Mouse (Mus musculus) C2C12 (cell line): Measurements from ENCODE around the gene Kcnip3. TPM values are rescaled to one million over a fixed set of nuclear protein-coding genes. Genes with fewer than 3 reads are reported as not detected.

Experiments used
- H3K27me3 ChIP-seq: one replicate; pipeline ENCODE4 v1.6.1; 2011; ENCODE audit not compliant: control insufficient read depth, insufficient read depth, insufficient read length
- H3K36me3 ChIP-seq: one replicate; pipeline ENCODE4 v1.6.1; 2011; ENCODE audit not compliant: control insufficient read depth, insufficient read depth
- H3K4me3 ChIP-seq: one replicate; pipeline ENCODE4 v1.5.1; 2011; ENCODE audit warnings: mild to moderate bottlenecking, control low read depth; ENCODE audit not compliant: poor library complexity, insufficient read depth, severe bottlenecking
- H3K79me2 ChIP-seq: one replicate; pipeline ENCODE4 v1.6.1; 2011; ENCODE audit not compliant: control insufficient read depth, insufficient read depth
- H3K79me3 ChIP-seq: one replicate; pipeline ENCODE4 v1.6.1; 2011; ENCODE audit warnings: low read depth, control low read depth
- H3ac ChIP-seq: one replicate; pipeline ENCODE3; 2011; ENCODE audit warnings: low read depth; ENCODE audit not compliant: control insufficient read depth, insufficient read length
- CEBPB ChIP-seq: IDR thresholded peaks from one replicate; pipeline ENCODE4 v1.6.1; 2011; ENCODE audit warnings: low read depth, mild to moderate bottlenecking, control low read depth, moderate library complexity
- CTCF ChIP-seq: IDR thresholded peaks from one replicate; pipeline ENCODE4 v1.5.1; 2011; ENCODE audit not compliant: control insufficient read depth, insufficient read depth, insufficient read length
- FOSL1 ChIP-seq: IDR thresholded peaks from one replicate; pipeline ENCODE4 v1.8.0; 2011; ENCODE audit warnings: mild to moderate bottlenecking, low read length; ENCODE audit not compliant: poor library complexity, insufficient read depth, severe bottlenecking
- MAX ChIP-seq: IDR thresholded peaks from one replicate; pipeline ENCODE4 v1.6.1; 2011; ENCODE audit warnings: mild to moderate bottlenecking, control low read depth
- MYOD1 ChIP-seq: IDR thresholded peaks from one replicate; pipeline ENCODE4 v1.6.1; 2011; ENCODE audit warnings: low read depth; ENCODE audit not compliant: control insufficient read depth, insufficient read length
- MYOG ChIP-seq: IDR thresholded peaks from one replicate; pipeline ENCODE4 v1.6.1; 2011; ENCODE audit not compliant: control insufficient read depth, insufficient read length; ENCODE audit errors: extremely low read depth
- USF1 ChIP-seq: IDR thresholded peaks from one replicate; pipeline ENCODE4 v1.6.1; 2011; ENCODE audit warnings: low read depth, mild to moderate bottlenecking, control low read depth, moderate library complexity
- polyA plus RNA-seq: library from polyadenylated mRNA; unstranded; fragments of >200 nt; fragmentation: generic; extraction: Trizol; gene quantifications from one replicate; pipeline ENCODE4 v1.2.1, GENCODE M21; 2012; ENCODE audit warnings: missing spikeins

Gene Kcnip3
- polyA plus RNA-seq, 1 experiment = 0.33 TPM

- Histone ChIP-seq H3K79me3 (no peaks in the 10 kb centered on the region), H3K36me3 (no peaks in the 10 kb centered on the region), H3K79me2 (no peaks in the 10 kb centered on the region), H3ac (no peak overlapping the region), H3K27me3 (peaks cover 35% of the 10 kb centered on the region), H3K4me3 (no peak overlapping the region)
- TF ChIP-seq MYOD1 (no peak), CTCF (no peak), FOSL1 (no peak), USF1 (no peak), MYOG (no peak), CEBPB (no peak)
These were observed 75.0 kb downstream of the Kcnip3 start for GRCm38 (mm10) chr2:127446847-127447246.

DNA sequence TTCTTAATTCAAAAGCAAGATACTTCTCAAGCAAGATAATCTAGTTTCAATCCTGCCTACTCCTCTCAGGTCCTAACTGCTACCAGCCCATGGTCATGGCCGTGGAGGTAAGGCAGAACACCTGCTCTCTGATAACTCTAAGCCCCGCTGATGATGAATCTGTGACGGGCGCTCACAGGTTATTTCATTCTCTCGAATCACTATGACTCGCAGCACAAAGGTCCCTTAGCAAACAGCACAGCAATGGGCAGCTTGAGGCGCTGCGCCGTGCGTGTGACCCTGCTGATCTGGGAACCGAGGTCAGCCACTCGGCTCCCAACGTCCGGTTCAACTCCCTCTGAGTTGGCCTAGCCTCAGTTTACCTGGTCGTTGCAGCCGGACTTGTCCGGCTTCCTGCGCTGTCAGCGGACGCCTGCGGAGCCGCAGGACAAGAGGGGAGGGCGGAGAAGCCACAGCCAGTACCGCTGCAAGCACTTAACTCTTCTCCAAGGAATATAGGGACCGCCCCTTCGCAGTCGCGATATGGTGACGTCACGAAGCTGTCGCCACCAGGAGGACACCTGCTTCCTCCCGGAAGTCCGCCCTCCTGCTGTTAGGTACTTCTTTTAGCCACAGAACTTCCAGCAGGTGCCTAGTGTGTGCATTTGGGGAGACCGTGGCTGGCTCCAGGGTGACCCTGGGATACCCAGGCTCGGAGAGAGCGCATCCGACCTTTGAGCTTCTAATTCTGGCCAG is 77.7 kb downstream of the Kcnip3 start, which contains the start of gene Fahd2a:
Gene Fahd2a, minus strand, starts transcription at position 511 of the 735 bp plus-strand sequence.
- H3K79me2 ChIP-seq = no peaks in the 10 kb centered on the region
- H3K79me3 ChIP-seq = no peaks in the 10 kb centered on the region
- H3ac ChIP-seq = peak within 1 kb of the TSS; percentile 61
- no peak for TF ChIP-seq USF1
- TF ChIP-seq CTCF = no peak
- TF ChIP-seq MYOG = no peak
- TF ChIP-seq CEBPB = no peak
- no peak for TF ChIP-seq MYOD1
- no peak for TF ChIP-seq FOSL1
- no peak for TF ChIP-seq MAX
- peaks cover 9% of the 10 kb centered on the region for H3K27me3 ChIP-seq
- no peaks in the 10 kb centered on the region for H3K36me3 ChIP-seq
- peak within 1 kb of the TSS; percentile 34 for H3K4me3 ChIP-seq

DNA sequence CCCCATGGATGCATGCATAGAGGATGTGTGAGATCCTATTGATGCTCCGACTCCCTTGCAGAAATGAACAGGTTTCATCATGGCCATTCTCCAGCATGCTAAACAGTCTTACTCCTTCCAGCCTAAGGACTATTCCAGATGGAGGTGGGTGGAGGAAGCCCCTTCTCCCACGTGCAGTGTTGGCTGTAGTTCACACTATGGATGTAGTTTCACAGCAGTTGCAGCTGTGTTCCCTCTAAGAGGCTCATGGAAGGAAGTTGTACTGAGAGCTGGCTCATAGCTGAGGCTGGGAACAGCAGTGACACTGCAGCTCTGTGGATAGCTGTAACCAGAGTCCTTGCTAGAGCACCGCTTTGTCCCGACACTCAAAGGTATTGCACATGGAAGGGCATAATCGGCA is 84.2 kb downstream of the Kcnip3 start:
- Histone ChIP-seq H3K79me3 (no peaks in the 10 kb centered on the region), H3K27me3 (peaks cover 3% of the 10 kb centered on the region), H3ac (no peak overlapping the region), H3K79me2 (no peaks in the 10 kb centered on the region), H3K36me3 (no peaks in the 10 kb centered on the region), H3K4me3 (no peak overlapping the region)
- TF ChIP-seq USF1 (no peak), MYOD1 (no peak), MYOG (no peak), CTCF (no peak), MAX (no peak), FOSL1 (no peak)

- Histone ChIP-seq H3K27me3 (peaks cover 17% of the 10 kb centered on the region), H3K36me3 (no peaks in the 10 kb centered on the region), H3K4me3 (no peak overlapping the region), H3K79me2 (no peaks in the 10 kb centered on the region), H3ac (no peak overlapping the region), H3K79me3 (no peaks in the 10 kb centered on the region)
- TF ChIP-seq CTCF = no peak
- no peak for TF ChIP-seq FOSL1
- no peak for TF ChIP-seq USF1
- no peak for TF ChIP-seq CEBPB
- no peak for TF ChIP-seq MAX
- no peak for TF ChIP-seq MYOG
- no peak for TF ChIP-seq MYOD1
These were observed 86.3 kb downstream of the Kcnip3 start for GRCm38 (mm10) chr2:127435554-127435953.

- H3K79me2 ChIP-seq = no peaks in the 10 kb centered on the region
- H3K36me3 ChIP-seq = no peaks in the 10 kb centered on the region
- H3K27me3 ChIP-seq = peaks cover 17% of the 10 kb centered on the region
- no peaks in the 10 kb centered on the region for H3K79me3 ChIP-seq
- H3ac ChIP-seq = no peak overlapping the region
- no peak for TF ChIP-seq MYOG
- no peak for TF ChIP-seq MAX
- TF ChIP-seq MYOD1 = no peak
- no peak for TF ChIP-seq CEBPB
- peak; percentile 38 for TF ChIP-seq CTCF
- no peak for TF ChIP-seq FOSL1
- TF ChIP-seq USF1 = no peak
- H3K4me3 ChIP-seq = no peak overlapping the region
These were observed 86.8 kb downstream of the Kcnip3 start for GRCm38 (mm10) chr2:127435135-127435534.
